Mouse (Mus musculus) v-Abl transformed pro-B cells (cell line): ENCODE results near the gene Ppfibp1.

Experiments used
- in situ Hi-C, 2 experiments: fragments of 400-800 bp; cut with MboI; formaldehyde crosslinking; loops; one replicate each; pipeline ENCODE4 v1.15.1; 2025; ENCODE audit not compliant: unreplicated experiment in 2 of 2

The Ppfibp1 gene

GRCm38 (mm10) chr6:146912835-146913488 lies 24.7 kb downstream of the Ppfibp1 start:
- in situ Hi-C loops, result no loop called here

DNA sequence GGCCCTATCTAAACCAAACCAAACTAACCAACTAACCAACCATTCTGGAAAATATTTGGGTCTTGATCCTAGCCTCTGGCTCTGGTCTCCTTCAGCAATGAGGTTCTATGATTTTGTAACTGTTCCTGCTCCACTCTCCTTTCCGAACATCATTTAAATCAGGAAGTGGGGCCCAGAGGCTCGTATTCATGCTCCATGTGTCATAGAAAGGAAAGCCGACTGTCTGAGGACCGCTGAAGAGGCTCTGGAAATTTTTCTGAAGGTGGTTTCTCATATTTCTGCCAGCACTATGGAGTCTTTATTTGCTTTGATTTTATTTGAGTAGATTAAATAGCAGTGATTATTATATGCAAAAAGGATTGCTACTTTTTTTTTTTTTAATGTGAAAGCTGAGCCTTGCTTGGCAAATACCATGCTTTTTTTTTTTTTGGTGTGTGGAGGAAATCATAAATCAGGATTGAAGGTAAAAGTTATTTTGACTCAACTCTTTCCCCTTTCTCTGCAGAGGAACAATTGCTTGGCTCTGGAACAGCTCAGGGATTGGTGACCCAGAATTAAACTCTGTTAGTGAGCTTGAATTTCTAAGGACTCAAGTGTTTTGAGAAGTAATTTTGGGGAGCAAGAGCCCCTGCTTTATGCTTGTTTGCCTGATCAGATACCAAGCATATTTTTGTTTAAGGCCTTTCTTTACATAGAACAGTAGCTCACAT lies 25.4 kb downstream of the Ppfibp1 start:
- in situ Hi-C loops, result no loop called here

DNA sequence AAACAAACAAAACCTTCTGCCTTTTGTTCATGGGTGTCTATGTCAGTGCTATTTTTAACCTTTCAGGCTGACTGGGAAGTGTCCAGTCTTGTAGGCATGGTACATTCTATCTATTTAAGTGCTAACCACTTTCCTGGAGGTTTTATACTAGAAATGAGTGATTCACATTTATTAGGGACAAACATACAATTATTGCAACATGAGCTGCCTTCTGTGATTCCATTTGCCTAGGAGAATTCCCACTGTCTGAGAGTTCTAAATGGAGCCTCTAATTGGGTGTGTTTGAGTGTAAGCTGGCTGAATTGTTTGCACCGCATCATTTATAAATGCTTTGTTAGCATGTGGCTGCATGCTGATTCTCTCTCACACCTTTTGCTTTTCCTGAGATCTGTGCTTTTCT lies 27.5 kb downstream of the Ppfibp1 start:
- in situ Hi-C loops, result no loop called here

- in situ Hi-C loops, result no loop called here
Observed at GRCm38 (mm10) chr6:146917396-146917795, 29.1 kb downstream of the Ppfibp1 start.

GRCm38 (mm10) chr6:146918341-146918740 lies 30.1 kb downstream of the Ppfibp1 start:
- in situ Hi-C loops, result no loop called here

DNA sequence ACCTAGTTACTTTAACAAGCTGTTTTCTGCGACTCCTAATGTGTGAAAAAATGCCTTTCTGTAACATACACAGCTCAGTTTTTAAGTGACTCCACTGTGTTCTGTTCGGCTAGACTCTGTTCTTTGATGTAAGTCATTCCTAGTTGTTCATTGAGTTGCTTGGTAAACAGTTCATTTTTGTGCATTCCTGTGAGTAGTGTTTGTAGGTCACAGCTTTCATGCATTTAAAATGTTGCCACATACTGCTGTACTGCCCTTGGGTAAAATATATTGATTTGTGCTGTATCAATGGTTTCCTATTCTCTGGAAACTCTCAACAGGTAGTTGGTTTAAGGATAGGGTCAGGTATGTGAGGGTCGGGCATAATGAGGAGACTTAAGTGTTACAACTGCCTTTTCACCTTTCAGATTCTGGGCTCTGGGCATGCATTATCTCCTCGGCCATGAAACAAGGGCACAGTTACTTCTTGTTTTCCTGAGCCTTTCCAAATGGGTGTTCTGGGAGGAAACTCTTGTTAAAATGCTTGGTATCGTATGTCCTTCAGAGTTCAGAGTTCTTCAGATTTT lies 38.2 kb downstream of the Ppfibp1 start:
- in situ Hi-C loops, result no loop called here

DNA sequence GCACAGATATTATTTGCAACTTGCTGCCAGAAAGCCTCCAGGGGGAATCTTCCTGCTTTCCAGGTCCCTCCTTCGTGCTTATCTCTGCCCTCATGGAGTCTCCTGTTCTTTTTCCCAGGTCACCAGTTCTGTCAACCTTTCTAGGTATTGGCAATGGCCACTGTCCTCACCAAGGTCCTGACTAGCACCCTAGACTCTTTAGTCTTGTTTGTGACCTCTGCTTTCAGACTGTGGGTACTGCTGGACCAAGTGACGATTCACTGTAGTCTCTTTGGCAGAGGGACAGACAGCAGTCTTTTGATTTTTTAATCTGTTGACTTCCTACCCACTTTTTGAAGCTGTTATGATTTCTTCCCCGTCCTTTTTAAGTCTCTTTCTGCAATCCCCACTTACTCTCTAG lies 39.8 kb downstream of the Ppfibp1 start:
- in situ Hi-C loops, result no loop called here

DNA sequence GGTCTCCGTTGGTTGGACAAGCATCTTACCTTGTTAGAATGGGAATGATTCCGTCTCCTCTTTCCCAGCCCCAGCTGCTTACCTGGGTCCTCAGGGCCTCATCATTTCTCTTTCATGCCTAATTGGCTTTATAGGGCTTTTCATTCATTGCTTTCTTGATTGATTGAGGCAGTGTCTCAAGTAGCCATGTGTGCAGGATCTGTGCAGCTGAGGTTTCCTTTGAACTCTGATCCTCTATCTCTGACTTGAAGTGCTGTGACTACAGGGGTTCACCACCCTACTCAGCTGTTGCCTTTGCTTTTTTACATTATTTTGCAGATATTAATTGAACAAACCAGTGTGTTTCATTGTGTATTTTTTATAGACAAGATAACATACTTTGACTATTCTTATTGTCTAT lies 40.7 kb downstream of the Ppfibp1 start:
- in situ Hi-C loops, result no loop called here

GRCm38 (mm10) chr6:146933123-146933522 lies 44.8 kb downstream of the Ppfibp1 start:
- in situ Hi-C loops, result no loop called here

DNA sequence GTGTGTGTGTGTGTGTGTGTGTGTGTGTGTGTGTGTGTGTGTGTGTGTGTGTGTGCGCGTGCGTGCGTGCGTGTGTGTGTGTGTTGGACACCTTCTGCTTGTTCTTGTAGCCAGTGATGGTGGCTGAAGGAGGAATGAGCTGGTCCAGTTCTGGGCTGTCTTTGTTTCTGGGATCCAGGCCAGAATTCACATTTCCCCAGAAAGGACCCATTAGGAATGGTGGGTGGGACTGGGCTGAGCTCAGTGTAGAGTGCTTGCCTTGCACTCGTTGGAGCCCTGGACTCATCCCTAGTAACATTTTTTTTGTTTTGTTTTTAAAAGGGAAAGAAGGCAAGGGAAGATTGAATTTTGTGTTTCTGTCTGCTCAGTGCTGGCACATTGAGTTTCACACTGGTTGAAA lies 47.7 kb downstream of the Ppfibp1 start:
- in situ Hi-C loops, result no loop called here

GRCm38 (mm10) chr6:146939026-146939425 lies 50.7 kb downstream of the Ppfibp1 start:
- in situ Hi-C loops, result no loop called here

DNA sequence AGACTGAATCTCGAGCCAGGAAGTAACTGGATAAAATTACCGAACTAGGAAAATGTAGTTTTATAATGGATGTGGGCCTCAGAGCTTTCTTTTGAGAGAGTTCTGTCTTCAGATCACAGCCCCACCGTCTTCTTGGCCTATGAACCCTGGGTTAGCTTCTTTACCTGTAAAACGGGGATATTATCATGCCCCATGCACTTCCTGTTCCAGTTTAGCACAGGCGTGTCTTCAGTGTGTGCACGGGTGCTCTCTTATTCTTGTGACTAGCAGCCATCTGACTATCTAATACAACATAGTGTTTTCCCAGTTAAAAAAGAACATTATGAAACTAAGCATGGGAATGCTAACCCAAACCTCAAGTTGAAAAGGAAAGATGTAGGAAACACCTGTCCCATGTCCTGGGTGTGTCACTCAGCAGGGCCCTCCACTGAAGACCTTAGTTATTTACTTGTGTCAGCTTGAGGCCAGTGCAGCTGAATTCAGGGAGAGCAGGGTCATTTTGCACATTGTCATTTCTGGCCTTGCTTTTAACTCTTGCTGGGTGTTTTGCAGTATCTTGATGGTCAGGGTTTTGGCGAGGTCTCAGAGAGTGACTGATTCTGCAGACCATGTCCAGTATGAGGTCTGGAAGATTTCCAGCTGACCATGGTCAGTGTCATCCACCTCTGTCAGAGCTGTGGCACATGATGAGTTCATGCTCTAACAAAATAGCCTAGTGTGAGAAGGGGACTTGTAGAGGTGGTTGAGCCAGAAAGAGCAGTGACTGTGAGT lies 53.4 kb downstream of the Ppfibp1 start:
- in situ Hi-C loops, result no loop called here

GRCm38 (mm10) chr6:146944009-146944408 lies 55.7 kb downstream of the Ppfibp1 start:
- in situ Hi-C loops, result no loop called here

GRCm38 (mm10) chr6:146944830-146945229 lies 56.5 kb downstream of the Ppfibp1 start:
- in situ Hi-C loops, result no loop called here

DNA sequence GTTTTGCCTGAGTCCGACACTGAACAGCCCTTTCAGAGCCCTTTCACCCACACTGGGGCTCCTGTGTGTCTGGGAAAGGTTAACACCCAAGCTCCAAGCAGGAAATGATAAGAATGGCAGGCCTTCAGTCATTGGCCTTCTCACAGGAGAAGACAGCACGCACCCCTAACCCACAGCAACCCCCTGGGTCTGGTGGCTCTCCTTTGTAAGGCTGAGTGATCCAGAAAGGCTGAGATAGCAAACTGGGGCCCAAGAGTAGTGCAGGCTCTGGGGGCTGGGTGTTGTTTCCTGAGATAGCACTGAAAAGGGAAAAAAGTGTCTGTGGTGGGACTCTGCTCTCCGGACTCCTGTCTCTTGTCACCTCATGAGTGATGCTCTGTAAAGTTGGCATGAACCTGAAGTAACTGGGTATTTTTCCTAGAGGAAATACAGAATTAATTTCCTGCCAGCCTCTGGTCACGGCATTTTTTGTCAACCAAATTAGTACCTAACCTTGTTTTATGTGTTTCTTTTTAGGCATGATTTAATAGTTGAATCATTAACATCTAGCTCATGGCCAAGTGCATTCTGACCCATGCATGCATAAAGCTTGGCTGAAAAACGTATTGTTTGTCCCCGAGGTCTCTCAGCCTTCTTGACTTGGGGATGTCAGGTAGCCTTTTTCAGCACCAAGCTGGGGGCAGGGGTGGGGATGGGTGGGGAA lies 58.2 kb downstream of the Ppfibp1 start:
- in situ Hi-C loops, result no loop called here

- in situ Hi-C loops, result no loop called here
Observed at GRCm38 (mm10) chr6:146947186-146947585, 58.9 kb downstream of the Ppfibp1 start.

DNA sequence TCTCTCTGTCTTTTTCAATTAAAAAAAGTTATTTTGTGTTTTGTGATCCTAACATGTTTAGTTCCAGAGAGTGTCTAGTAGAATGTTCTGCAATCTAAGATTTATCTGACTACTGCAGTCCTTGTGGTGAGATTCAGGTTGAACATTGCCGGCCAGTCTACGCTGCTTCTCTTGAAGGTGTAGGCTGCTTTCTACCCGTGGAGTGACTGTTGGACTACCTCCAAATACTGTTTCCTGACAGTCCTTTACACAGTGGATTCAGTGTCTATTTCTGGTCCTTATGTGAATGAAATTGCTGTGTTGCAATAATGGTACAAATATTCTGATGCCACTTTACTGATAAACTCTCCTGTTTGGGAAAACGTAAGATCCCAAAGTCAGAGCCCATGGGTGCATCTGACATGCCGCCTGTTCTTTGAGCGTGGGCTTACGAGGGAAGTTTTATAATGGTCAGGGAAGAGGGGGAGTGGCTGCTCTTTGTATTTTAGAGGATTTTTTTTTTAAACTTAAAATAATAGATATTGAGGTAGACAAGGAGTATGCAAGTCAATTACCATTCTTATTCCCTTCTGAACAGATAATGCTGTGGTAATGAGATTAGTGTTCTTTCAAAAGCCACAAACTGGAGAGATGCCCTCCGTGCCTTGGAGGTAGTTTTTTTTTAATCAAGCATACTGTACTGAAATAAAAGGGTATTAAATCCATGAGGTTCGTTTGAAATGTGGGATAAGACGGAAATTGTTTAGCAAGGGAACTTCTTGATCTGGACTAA lies 61.6 kb downstream of the Ppfibp1 start:
- in situ Hi-C loops, result no loop called here

DNA sequence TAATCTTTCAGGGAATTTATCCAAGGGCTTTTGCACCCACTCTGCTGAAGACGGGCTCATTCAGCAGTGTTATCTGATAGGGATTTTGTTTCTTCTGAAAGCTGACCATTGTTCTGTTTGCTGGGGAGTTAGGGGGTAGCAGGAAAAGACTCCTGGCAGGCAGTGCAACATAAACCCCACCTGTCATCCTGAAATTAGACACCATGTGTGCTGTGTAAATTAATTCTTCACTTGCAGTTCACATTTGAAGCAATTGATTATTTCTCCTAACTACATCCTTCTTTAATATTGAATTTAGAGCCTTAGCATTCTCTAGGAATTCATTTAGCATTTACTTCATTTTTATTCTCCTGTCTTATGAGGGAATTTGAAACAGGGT lies 62.2 kb downstream of the Ppfibp1 start:
- in situ Hi-C loops, result no loop called here

GRCm38 (mm10) chr6:146954258-146954657 lies 66.0 kb downstream of the Ppfibp1 start, which contains the start of gene 1700034J05Rik:
1700034J05Rik (minus strand) TSS chr6:146954422.
- in situ Hi-C loops, result no loop called here

DNA sequence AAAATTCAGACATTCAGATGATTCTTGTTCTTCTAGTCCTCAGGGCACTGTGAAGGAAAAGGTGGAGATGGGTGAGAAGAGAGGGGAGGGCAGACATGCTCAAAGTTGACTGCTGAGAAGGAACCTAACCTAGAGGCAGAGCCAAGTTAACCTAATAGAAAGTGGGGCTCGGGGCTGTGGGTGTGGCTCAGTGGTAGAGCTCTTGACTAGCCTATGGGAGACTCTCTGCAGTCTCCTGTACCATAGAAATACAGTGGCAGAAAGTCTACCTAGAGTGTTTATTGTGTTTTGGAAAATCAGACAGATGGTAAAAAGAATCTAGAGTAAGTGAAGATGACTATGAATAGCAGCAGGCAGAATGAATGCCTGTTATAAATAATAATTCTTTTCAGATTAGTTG lies 67.2 kb downstream of the Ppfibp1 start:
- in situ Hi-C loops, result no loop called here
